Mouse (Mus musculus): ENCODE results near the gene Camk1d. TPM values are rescaled to one million over a fixed set of nuclear protein-coding genes. Genes with fewer than 3 reads are reported as not detected.
"Not testable (repeated sequence)": the region's sequence is repeated elsewhere in the genome, so short reads cannot be mapped to it uniquely, and the experiment has no call there.

The Camk1d gene
- polyA plus RNA-seq, 1 experiment from 2014 or later, result 8.8 TPM

GRCm38 (mm10) chr2:5602044-5602443 is 112.3 kb downstream of the Camk1d start:
- no peaks in the 10 kb centered on the region for H3K36me3 ChIP-seq (ENCODE audit: inconsistent target)
- H3K4me3 ChIP-seq (ENCODE audit: inconsistent target), result no peak overlapping the region
- no peak overlapping the region for H3K27ac ChIP-seq
- peaks cover 7% of the 10 kb centered on the region; the same call in 1 of the 2 replicates for H3K79me2 ChIP-seq (ENCODE audit: inconsistent target)
- WGBS (ENCODE audit: missing documents), result 100% methylated on average over 1 of the region's 1 CpGs

- H3K36me3 ChIP-seq (ENCODE audit: inconsistent target); H3K79me2 ChIP-seq (ENCODE audit: inconsistent target); H3K27ac ChIP-seq; H3K4me3 ChIP-seq (ENCODE audit: inconsistent target): not testable (repeated sequence)
- WGBS (ENCODE audit: missing documents), result 33% methylated on average over 1 of the region's 2 CpGs
These were observed 113.1 kb downstream of the Camk1d start for GRCm38 (mm10) chr2:5601243-5601642.

- Histone ChIP-seq H3K4me3 (ENCODE audit: inconsistent target) (no peak overlapping the region), H3K27ac (no peak overlapping the region), H3K36me3 (ENCODE audit: inconsistent target) (no peaks in the 10 kb centered on the region), H3K79me2 (ENCODE audit: inconsistent target) (peaks cover 4% of the 10 kb centered on the region; the same call in 1 of the 2 replicates)
- 83% methylated on average over 8 of the region's 8 CpGs for WGBS (ENCODE audit: missing documents)
These were observed 113.9 kb downstream of the Camk1d start for GRCm38 (mm10) chr2:5600183-5600962.

- Histone ChIP-seq H3K36me3 (ENCODE audit: inconsistent target) (no peaks in the 10 kb centered on the region), H3K4me3 (ENCODE audit: inconsistent target) (no peak overlapping the region), H3K79me2 (ENCODE audit: inconsistent target) (peaks cover 6% of the 10 kb centered on the region; the same call in 1 of the 2 replicates), H3K27ac (no peak overlapping the region)
- 26% methylated on average over 4 of the region's 4 CpGs for WGBS (ENCODE audit: missing documents)
These were observed 114.6 kb downstream of the Camk1d start for GRCm38 (mm10) chr2:5599713-5600112.

GRCm38 (mm10) chr2:5598533-5598932 is 115.8 kb downstream of the Camk1d start:
- Histone ChIP-seq H3K36me3 (ENCODE audit: inconsistent target) (no peaks in the 10 kb centered on the region), H3K79me2 (ENCODE audit: inconsistent target) (peaks cover 11% of the 10 kb centered on the region; the same call in 1 of the 2 replicates), H3K4me3 (ENCODE audit: inconsistent target) (no peak overlapping the region), H3K27ac (no peak overlapping the region)
- 98% methylated on average over 5 of the region's 5 CpGs for WGBS (ENCODE audit: missing documents)

GRCm38 (mm10) chr2:5596882-5597281 is 117.4 kb downstream of the Camk1d start:
- no peak overlapping the region for H3K4me3 ChIP-seq (ENCODE audit: inconsistent target)
- no peaks in the 10 kb centered on the region for H3K36me3 ChIP-seq (ENCODE audit: inconsistent target)
- H3K79me2 ChIP-seq (ENCODE audit: inconsistent target), result peaks cover 13% of the 10 kb centered on the region; the same call in 1 of the 2 replicates
- 18% methylated on average over 12 of the region's 12 CpGs for WGBS (ENCODE audit: missing documents)
- no peak overlapping the region for H3K27ac ChIP-seq

GRCm38 (mm10) chr2:5595356-5596191 is 118.7 kb downstream of the Camk1d start:
- Histone ChIP-seq H3K79me2 (ENCODE audit: inconsistent target) (peaks cover 17% of the 10 kb centered on the region; the same call in 1 of the 2 replicates), H3K4me3 (ENCODE audit: inconsistent target) (no peak overlapping the region), H3K36me3 (ENCODE audit: inconsistent target) (no peaks in the 10 kb centered on the region), H3K27ac (no peak overlapping the region)
- WGBS (ENCODE audit: missing documents), result 95% methylated on average over 8 of the region's 8 CpGs

- Histone ChIP-seq H3K36me3 (ENCODE audit: inconsistent target) (no peaks in the 10 kb centered on the region), H3K27ac (no peak overlapping the region), H3K4me3 (ENCODE audit: inconsistent target) (no peak overlapping the region), H3K79me2 (ENCODE audit: inconsistent target) (peaks cover 13% of the 10 kb centered on the region; the same call in 1 of the 2 replicates)
- 43% methylated on average over 6 of the region's 6 CpGs for WGBS (ENCODE audit: missing documents)
These were observed 121.7 kb downstream of the Camk1d start for GRCm38 (mm10) chr2:5592461-5593136.

- WGBS (ENCODE audit: missing documents), result 91% methylated on average over 5 of the region's 5 CpGs
- H3K79me2 ChIP-seq (ENCODE audit: inconsistent target), result peaks cover 20% of the 10 kb centered on the region; the same call in 1 of the 2 replicates
- no peak overlapping the region for H3K27ac ChIP-seq
- no peak overlapping the region for H3K4me3 ChIP-seq (ENCODE audit: inconsistent target)
- H3K36me3 ChIP-seq (ENCODE audit: inconsistent target), result no peaks in the 10 kb centered on the region
These were observed 124.2 kb downstream of the Camk1d start for GRCm38 (mm10) chr2:5590074-5590473.

- WGBS (ENCODE audit: missing documents), result 90% methylated on average over 5 of the region's 5 CpGs
- H3K79me2 ChIP-seq (ENCODE audit: inconsistent target), result peaks cover 13% of the 10 kb centered on the region; the same call in 1 of the 2 replicates
- H3K27ac ChIP-seq, result no peak overlapping the region
- no peak overlapping the region for H3K4me3 ChIP-seq (ENCODE audit: inconsistent target)
- H3K36me3 ChIP-seq (ENCODE audit: inconsistent target), result no peaks in the 10 kb centered on the region
These were observed 125.2 kb downstream of the Camk1d start for GRCm38 (mm10) chr2:5589163-5589562.

GRCm38 (mm10) chr2:5588329-5588982 is 125.9 kb downstream of the Camk1d start:
- Histone ChIP-seq H3K36me3 (ENCODE audit: inconsistent target) (no peaks in the 10 kb centered on the region), H3K79me2 (ENCODE audit: inconsistent target) (peaks cover 13% of the 10 kb centered on the region; the same call in 1 of the 2 replicates), H3K4me3 (ENCODE audit: inconsistent target) (no peak overlapping the region), H3K27ac (no peak overlapping the region)
- WGBS (ENCODE audit: missing documents), result 90% methylated on average over 8 of the region's 8 CpGs

GRCm38 (mm10) chr2:5584318-5585027 is 129.8 kb downstream of the Camk1d start:
- Histone ChIP-seq H3K36me3 (ENCODE audit: inconsistent target) (no peaks in the 10 kb centered on the region), H3K79me2 (ENCODE audit: inconsistent target) (peaks cover 7% of the 10 kb centered on the region; the same call in 1 of the 2 replicates), H3K4me3 (ENCODE audit: inconsistent target) (no peak overlapping the region), H3K27ac (no peak overlapping the region)
- 90% methylated on average over 6 of the region's 6 CpGs for WGBS (ENCODE audit: missing documents)

- 45% methylated on average over 4 of the region's 4 CpGs for WGBS (ENCODE audit: missing documents)
- H3K27ac ChIP-seq, result no peak overlapping the region
- H3K79me2 ChIP-seq (ENCODE audit: inconsistent target), result peaks cover 22% of the 10 kb centered on the region; the same call in 1 of the 2 replicates
- no peak overlapping the region for H3K4me3 ChIP-seq (ENCODE audit: inconsistent target)
- no peaks in the 10 kb centered on the region for H3K36me3 ChIP-seq (ENCODE audit: inconsistent target)
These were observed 134.9 kb downstream of the Camk1d start for GRCm38 (mm10) chr2:5579391-5579790.

All from macrophage (primary cell).